In genomic region chr10:63337326-63337725, GRCm38 (mm10) we compare ENCODE assay signal across 10 mouse cellular contexts. TPM values are rescaled to one million over a fixed set of nuclear protein-coding genes. Genes with fewer than 3 reads are reported as not detected.
DNase-seq lines count a peak whose midpoint lies in the region; ATAC-seq and TF ChIP-seq lines count a peak whose summit lies in the region.
"Had no signal": no experiment of that assay in that cellular context is flagged by ENCODE, and none has a peak within 500 bp of the region (broad histone marks: within the 10 kb centered on the region; RNA-seq: fewer than 3 reads in every experiment).

No protein-coding gene starts in this region.

- no peak for DNase-seq in heart, postnatal 36 days
- no peak for DNase-seq in MEL (ENCODE audit: low read depth, low spot score)
- DNase-seq in midbrain, embryonic 11.5 days (ENCODE audit: low spot score, missing footprints), result peak; percentile 85
- DNase-seq in cerebellum, adult 8-10 months, result no peak
- DNase-seq in spleen, adult 18-20 months, result no peak
- DNase-seq: gastrocnemius, postnatal 10 days had no signal

- H3K27me3 ChIP-seq in heart, embryonic 14.5 days (ENCODE audit: control insufficient read depth, insufficient read depth, low read length), result no peaks in the 10 kb centered on the region
- no peaks in the 10 kb centered on the region for H3K27me3 ChIP-seq in MEL (ENCODE audit: control insufficient read depth in 1 of 2, insufficient read depth in 2 of 2, low read length in 2 of 2)
- no peaks in the 10 kb centered on the region for H3K27me3 ChIP-seq in hindbrain, embryonic 12.5 days
- H3K27me3 ChIP-seq in midbrain, embryonic 11.5 days (ENCODE audit: control insufficient read depth, insufficient read depth, low read length), result no peaks in the 10 kb centered on the region
- H3K27me3 ChIP-seq: Patski had no signal

- ATAC-seq in heart, embryonic 14.5 days (ENCODE audit: insufficient number of reproducible peaks, insufficient read depth, low FRiP score, low read depth), result no peak
- no peak for ATAC-seq in hindbrain, embryonic 12.5 days (ENCODE audit: low FRiP score)
- ATAC-seq in midbrain, embryonic 11.5 days (ENCODE audit: low FRiP score), result no peak
- ATAC-seq in monocyte, adult 5-6 weeks (replicated peaks; ENCODE audit: insufficient number of reproducible peaks, low FRiP score, low TSS enrichment, poor library complexity, severe bottlenecking), result no peak
- ATAC-seq: Patski had no signal

- intact Hi-C loops in heart, postnatal 36 days (cut with DNase I), result loop anchor here (5.0 kb wide), 1 partner anchor 315 kb away; the partner anchor contains the start of genes Hnrnph3 and Pbld2

- H3K4me1 ChIP-seq in heart, embryonic 14.5 days (ENCODE audit: control insufficient read depth in 2 of 2, insufficient read depth in 2 of 2, low read length in 2 of 2), result peaks cover 8 to 12% of the 10 kb centered on the region in 2 experiments
- peaks cover 3 to 12% of the 10 kb centered on the region in 2 experiments; a peak in 3 of 4 replicates for H3K4me1 ChIP-seq in MEL (ENCODE audit: control insufficient read depth in 1 of 2, insufficient read depth in 2 of 2, low read length in 2 of 2)
- H3K4me1 ChIP-seq in hindbrain, embryonic 12.5 days, result peaks cover 18% of the 10 kb centered on the region
- peaks cover 16% of the 10 kb centered on the region for H3K4me1 ChIP-seq in midbrain, embryonic 11.5 days (ENCODE audit: control insufficient read depth, insufficient read depth, low read length)

- H3K4me3 ChIP-seq in heart, embryonic 14.5 days (ENCODE audit: control insufficient read depth in 1 of 2, insufficient read depth in 1 of 2, low read depth in 1 of 2, low read length in 2 of 2), result peak overlapping the region; percentile 21 to 82; a peak in 3 of 4 replicates
- H3K4me3 ChIP-seq in MEL (ENCODE audit: control insufficient read depth in 1 of 2, insufficient read depth in 1 of 2, low read depth in 2 of 2, low read length in 2 of 2), result peak overlapping the region; percentile 98 to 99
- peak overlapping the region; percentile 67 for H3K4me3 ChIP-seq in hindbrain, embryonic 12.5 days
- peak overlapping the region; percentile 91 for H3K4me3 ChIP-seq in midbrain, embryonic 11.5 days (ENCODE audit: low read depth, low read length)

- H3K9me3 ChIP-seq in heart, embryonic 14.5 days (ENCODE audit: control insufficient read depth, low read length), result no peaks in the 10 kb centered on the region
- H3K9me3 ChIP-seq in MEL (replicated peaks; ENCODE audit: insufficient read depth, low read length), result no peaks in the 10 kb centered on the region
- no peaks in the 10 kb centered on the region for H3K9me3 ChIP-seq in hindbrain, embryonic 12.5 days (replicated peaks)
- H3K9me3 ChIP-seq in midbrain, embryonic 11.5 days (ENCODE audit: control insufficient read depth, low read length), result no peaks in the 10 kb centered on the region

- peak overlapping the region; percentile 90 for H3K4me2 ChIP-seq in heart, embryonic 14.5 days (ENCODE audit: low read length)
- H3K4me2 ChIP-seq in hindbrain, embryonic 12.5 days (replicated peaks), result peak overlapping the region; percentile 73
- peak overlapping the region; percentile 80 for H3K4me2 ChIP-seq in midbrain, embryonic 11.5 days

- peak overlapping the region; percentile 98 for H3K9ac ChIP-seq in heart, embryonic 14.5 days (ENCODE audit: low read length)
- peak overlapping the region; percentile 93 for H3K9ac ChIP-seq in MEL (ENCODE audit: control insufficient read depth, low read depth, low read length, poor library complexity, severe bottlenecking)
- peak overlapping the region; percentile 41 for H3K9ac ChIP-seq in hindbrain, embryonic 12.5 days
- H3K9ac ChIP-seq in midbrain, embryonic 11.5 days (ENCODE audit: low read length), result peak overlapping the region; percentile 98

- no peak for TF ChIP-seq POLR2A in MEL (IDR thresholded peaks at IDR 0.05; ENCODE audit: control insufficient read depth in 1 of 2, insufficient read depth in 1 of 2, low read depth in 1 of 2, low read length in 2 of 2, poor library complexity in 1 of 2)

- no peak overlapping the region for H3K27ac ChIP-seq in heart, embryonic 14.5 days (replicated peaks in 1 of 2; ENCODE audit: control insufficient read depth in 1 of 2, insufficient read depth in 1 of 2, low read depth in 2 of 2, low read length in 2 of 2)
- no peak overlapping the region for H3K27ac ChIP-seq in MEL (ENCODE audit: control insufficient read depth, low read depth, low read length)
- no peak overlapping the region for H3K27ac ChIP-seq in hindbrain, embryonic 12.5 days
- no peak overlapping the region for H3K27ac ChIP-seq in midbrain, embryonic 11.5 days (ENCODE audit: low read depth, low read length)

- WGBS in heart, embryonic 14.5 days, result 36% methylated on average over 5 of the region's 5 CpGs
- WGBS in hindbrain, embryonic 12.5 days, result 24% methylated on average over 5 of the region's 5 CpGs
- WGBS in midbrain, embryonic 11.5 days, result 35% methylated on average over 5 of the region's 5 CpGs

- no peak for TF ChIP-seq RAD21 in MEL (IDR thresholded peaks at IDR 0.05; ENCODE audit: low read depth, low read length)

- no peak for TF ChIP-seq EP300 in MEL (IDR thresholded peaks at IDR 0.05; ENCODE audit: low read depth in 1 of 2, low read length in 2 of 2)

- H3K36me3 ChIP-seq in heart, embryonic 14.5 days (ENCODE audit: control insufficient read depth, insufficient read depth, low read length), result peaks cover 24% of the 10 kb centered on the region
- peaks cover 0 to 10% of the 10 kb centered on the region in 2 experiments; a peak in 2 of 4 replicates for H3K36me3 ChIP-seq in MEL (ENCODE audit: control insufficient read depth in 1 of 2, insufficient read depth in 2 of 2, low read length in 2 of 2)
- H3K36me3 ChIP-seq in hindbrain, embryonic 12.5 days, result peaks cover 6% of the 10 kb centered on the region; the same call in 1 of the 2 replicates
- H3K36me3 ChIP-seq in midbrain, embryonic 11.5 days (ENCODE audit: control insufficient read depth, insufficient read depth, low read length), result no peaks in the 10 kb centered on the region; the same call in 1 of the 2 replicates

- peaks cover 21% of the 10 kb centered on the region for H3K79me2 ChIP-seq in MEL (ENCODE audit: control insufficient read depth, insufficient read depth, low read length, poor library complexity)

- TF ChIP-seq CTCF in MEL (IDR thresholded peaks at IDR 0.05 in 2 of 3, conservative IDR thresholded peaks at IDR 0.05 in 1 of 3; ENCODE audit: control insufficient read depth in 1 of 3, insufficient read depth in 1 of 3, low read depth in 2 of 3, low read length in 3 of 3, poor library complexity in 1 of 3, severe bottlenecking in 1 of 3), result no peak

TF ChIP-seq in MEL, 35 proteins besides CTCF, POLR2A, EP300 and RAD21:
- TF ChIP-seq NRF1 (IDR thresholded peaks at IDR 0.05; ENCODE audit: insufficient read depth, low read depth, low read length, poor library complexity, severe bottlenecking) (no peak), ZNF384 (IDR thresholded peaks at IDR 0.05; ENCODE audit: low read depth, low read length) (no peak; the same call in 1 of the 2 replicates), UBTF (IDR thresholded peaks at IDR 0.05; ENCODE audit: borderline replicate concordance, insufficient read depth, low read depth, low read length) (no peak), POLR2AphosphoS5 (IDR thresholded peaks at IDR 0.05; ENCODE audit: borderline replicate concordance, low read depth, low read length) (no peak), ELF1 (IDR thresholded peaks at IDR 0.05; ENCODE audit: low read depth, low read length) (no peak), BHLHE40 (IDR thresholded peaks at IDR 0.05; ENCODE audit: borderline replicate concordance, low read depth, low read length) (no peak), MAFK (IDR thresholded peaks at IDR 0.05; ENCODE audit: borderline replicate concordance, low read depth, low read length) (no peak), RCOR1 (IDR thresholded peaks at IDR 0.05; ENCODE audit: low read depth, low read length) (no peak), MXI1 (IDR thresholded peaks at IDR 0.05; ENCODE audit: low read depth, low read length) (no peak), TAL1 (IDR thresholded peaks at IDR 0.05; ENCODE audit: low read length) (no peak), HCFC1 (IDR thresholded peaks at IDR 0.05; ENCODE audit: low read depth, low read length) (no peak), MAZ (IDR thresholded peaks at IDR 0.05; ENCODE audit: low read depth, low read length) (no peak), MYC (IDR thresholded peaks at IDR 0.05; ENCODE audit: low read depth, low read length) (no peak), CHD1 (IDR thresholded peaks at IDR 0.05; ENCODE audit: low read depth, low read length) (no peak), SMC3 (IDR thresholded peaks at IDR 0.05; ENCODE audit: low read depth, low read length) (no peak), TBP (IDR thresholded peaks at IDR 0.05; ENCODE audit: low read depth, low read length) (no peak)
TF ChIP-seq in MEL: peak in this region for 0.

RNA-seq across cellular contexts. Expression of gene Sirt1, which starts 44.2 kb away (rescaled TPM):
- polyA plus RNA-seq in heart, embryonic 14.5 days (2014; fragmentation: Nextera tagmentation; extraction: Ambion mirVana), result 6.4 and 7.8 TPM in 2 replicates
- 10 to 100 TPM; 11.8 to 12.7 TPM for total RNA-seq in heart, postnatal 36 days (2021)
- 9.1 and 13.2 TPM in 2 replicates for total RNA-seq in MEL (2012; rRNA removed)
- 10 to 100 TPM in 1 of 2 experiments, not detected in 1; 19.8 TPM for polyA plus RNA-seq in MEL (2012; ENCODE audit: insufficient read depth in 1 of 2, insufficient read length in 2 of 2, low read depth in 1 of 2, low replicate concordance in 2 of 2, missing spikeins in 1 of 2)
- 7.8 and 8.6 TPM in 2 replicates for polyA plus RNA-seq in hindbrain, embryonic 12.5 days (2016; fragmentation: Nextera tagmentation; extraction: Ambion mirVana)
- 9.8 and 10.0 TPM in 2 replicates for polyA plus RNA-seq in midbrain, embryonic 11.5 days (2014; fragmentation: Nextera tagmentation; extraction: Ambion mirVana)
- 57.4 to 70.4 TPM (median 60.1 TPM) in 3 replicates for total RNA-seq in monocyte, adult 5-6 weeks (2017)

RNA-seq across cellular contexts. Expression of gene Dnajc12, which starts 44.9 kb away (rescaled TPM):
- 8.4 and 9.6 TPM in 2 replicates for polyA plus RNA-seq in heart, embryonic 14.5 days (2014; fragmentation: Nextera tagmentation; extraction: Ambion mirVana)
- total RNA-seq in heart, postnatal 36 days (2021), result 10 to 100 TPM in 1 of 2 experiments, 1 to 10 TPM in 1; 9.7 to 10.8 TPM
- 2.7 and 2.9 TPM in 2 replicates for total RNA-seq in MEL (2012; rRNA removed)
- 1 to 10 TPM in 1 of 2 experiments, not detected in 1; 7.3 TPM for polyA plus RNA-seq in MEL (2012; ENCODE audit: insufficient read depth in 1 of 2, insufficient read length in 2 of 2, low read depth in 1 of 2, low replicate concordance in 2 of 2, missing spikeins in 1 of 2)
- polyA plus RNA-seq in hindbrain, embryonic 12.5 days (2016; fragmentation: Nextera tagmentation; extraction: Ambion mirVana), result 14.1 and 17.4 TPM in 2 replicates
- 18.6 and 20.2 TPM in 2 replicates for polyA plus RNA-seq in midbrain, embryonic 11.5 days (2014; fragmentation: Nextera tagmentation; extraction: Ambion mirVana)
- 0.53 to 7.0 TPM (median 0.95 TPM) in 3 replicates for total RNA-seq in monocyte, adult 5-6 weeks (2017)

Comparison
In these comparisons a context has a peak if more than half of its experiments do, and no peak if none do; other contexts are left out.
1. H3K9ac ChIP-seq: peak in every context shown above with its lines; median percentile 98 in heart, embryonic 14.5 days; 98 in midbrain, embryonic 11.5 days; 93 in MEL; 41 in hindbrain, embryonic 12.5 days.